Mouse (Mus musculus): ENCODE measurements around the gene Crygf. TPM values are rescaled to one million over a fixed set of nuclear protein-coding genes. Genes with fewer than 3 reads are reported as not detected.
A peak's percentile ranks its signal among the peaks of the same experiment; 100 is the strongest.
"Not testable (repeated sequence)": the region's sequence is repeated elsewhere in the genome, so short reads cannot be mapped to it uniquely, and the experiment has no call there.

Crygf gene
- not detected in 2 replicates for polyA plus RNA-seq (2014; fragmentation: Nextera tagmentation; extraction: Ambion mirVana)

- Histone ChIP-seq H3K4me3 (ENCODE audit: low read depth, low read length) (no peak within 1 kb of the TSS), H3K27me3 (ENCODE audit: insufficient read depth, low read length) (no peaks in the 10 kb centered on the region), H3K4me2 (no peak within 1 kb of the TSS), H3K9me3 (ENCODE audit: low read depth, low read length) (no peaks in the 10 kb centered on the region), H3K36me3 (ENCODE audit: insufficient read depth) (no peaks in the 10 kb centered on the region), H3K9ac (no peak within 1 kb of the TSS), H3K4me1 (ENCODE audit: insufficient read depth) (no peaks in the 10 kb centered on the region), H3K27ac (ENCODE audit: low read depth) (no peak within 1 kb of the TSS)
- ATAC-seq (ENCODE audit: insufficient read depth) (0 out of 2 replicates have a peak, but pooled peaks have one; percentile 35), DNase-seq (no peak)
- 73% methylated on average over 4 of the region's 4 CpGs for WGBS
- TF ChIP-seq CTCF (IDR thresholded peaks at IDR 0.05; ENCODE audit: low read depth): no peak
These were observed at the start of gene Crygf for GRCm38 (mm10) chr1:65926294-65926693. Crygf (plus strand) TSS chr1:65926520.

- 24% methylated on average over 6 of the region's 6 CpGs for WGBS
- Histone ChIP-seq H3K4me1 (ENCODE audit: insufficient read depth) (no peaks in the 10 kb centered on the region), H3K27me3 (ENCODE audit: insufficient read depth, low read length) (no peaks in the 10 kb centered on the region), H3K9ac (no peak overlapping the region), H3K36me3 (ENCODE audit: insufficient read depth) (no peaks in the 10 kb centered on the region), H3K9me3 (ENCODE audit: low read depth, low read length) (no peaks in the 10 kb centered on the region), H3K4me2 (no peak overlapping the region), H3K4me3 (ENCODE audit: low read depth, low read length) (no peak overlapping the region), H3K27ac (ENCODE audit: low read depth) (no peak overlapping the region)
- ATAC-seq (ENCODE audit: insufficient read depth) (peak; percentile 56; the same call in 1 of the 2 replicates), DNase-seq (peak; percentile 37)
- no peak for TF ChIP-seq CTCF (IDR thresholded peaks at IDR 0.05; ENCODE audit: low read depth)
These were observed 734 bp upstream of the Crygf start for GRCm38 (mm10) chr1:65925361-65926210.

GRCm38 (mm10) chr1:65926696-65927095, 376 bp downstream of the Crygf start:
- H3K9me3 ChIP-seq (ENCODE audit: low read depth, low read length); H3K4me1 ChIP-seq (ENCODE audit: insufficient read depth); H3K9ac ChIP-seq; H3K27ac ChIP-seq (ENCODE audit: low read depth); H3K4me3 ChIP-seq (ENCODE audit: low read depth, low read length); H3K4me2 ChIP-seq; ATAC-seq (ENCODE audit: insufficient read depth); DNase-seq; H3K36me3 ChIP-seq (ENCODE audit: insufficient read depth); H3K27me3 ChIP-seq (ENCODE audit: insufficient read depth, low read length): not testable (repeated sequence)
- 72% methylated on average over 11 of the region's 11 CpGs for WGBS

- no peaks in the 10 kb centered on the region for H3K9me3 ChIP-seq (ENCODE audit: low read depth, low read length)
- H3K9ac ChIP-seq: no peak overlapping the region
- no peaks in the 10 kb centered on the region for H3K36me3 ChIP-seq (ENCODE audit: insufficient read depth)
- H3K27me3 ChIP-seq (ENCODE audit: insufficient read depth, low read length): no peaks in the 10 kb centered on the region
- no peak for TF ChIP-seq CTCF (IDR thresholded peaks at IDR 0.05; ENCODE audit: low read depth)
- DNase-seq (no peak), ATAC-seq (ENCODE audit: insufficient read depth) (no peak)
- H3K4me2 ChIP-seq: no peak overlapping the region
- no peak overlapping the region for H3K4me3 ChIP-seq (ENCODE audit: low read depth, low read length)
- WGBS: 73% methylated on average over 2 of the region's 2 CpGs
- H3K27ac ChIP-seq (ENCODE audit: low read depth): no peak overlapping the region
- no peaks in the 10 kb centered on the region for H3K4me1 ChIP-seq (ENCODE audit: insufficient read depth)
These were observed 3.7 kb downstream of the Crygf start for GRCm38 (mm10) chr1:65930055-65930454.

GRCm38 (mm10) chr1:65932091-65932812, 5.9 kb downstream of the Crygf start:
- Histone ChIP-seq H3K27me3 (ENCODE audit: insufficient read depth, low read length) (no peaks in the 10 kb centered on the region), H3K36me3 (ENCODE audit: insufficient read depth) (no peaks in the 10 kb centered on the region), H3K4me1 (ENCODE audit: insufficient read depth) (no peaks in the 10 kb centered on the region), H3K9ac (no peak overlapping the region), H3K9me3 (ENCODE audit: low read depth, low read length) (no peaks in the 10 kb centered on the region), H3K4me3 (ENCODE audit: low read depth, low read length) (no peak overlapping the region), H3K27ac (ENCODE audit: low read depth) (no peak overlapping the region), H3K4me2 (no peak overlapping the region)
- no peak for ATAC-seq (ENCODE audit: insufficient read depth)
- WGBS: 66% methylated on average over 4 of the region's 4 CpGs
- TF ChIP-seq CTCF (IDR thresholded peaks at IDR 0.05; ENCODE audit: low read depth): no peak
- no peak for DNase-seq

Other genes with a start within 250 kb of the Crygf start
- gene Map2, start 248.8 kb downstream of the Crygf start, polyA plus RNA-seq (2014; fragmentation: Nextera tagmentation; extraction: Ambion mirVana): 13.4 and 16.3 TPM in 2 replicates